Mouse (Mus musculus): Measurements from ENCODE around the gene Arsg. TPM values are rescaled to one million over a fixed set of nuclear protein-coding genes. Genes with fewer than 3 reads are reported as not detected.

Arsg gene
- total and polyA plus RNA-seq, 3 experiments: 0.79 to 3.3 (median 1.4) TPM

DNA sequence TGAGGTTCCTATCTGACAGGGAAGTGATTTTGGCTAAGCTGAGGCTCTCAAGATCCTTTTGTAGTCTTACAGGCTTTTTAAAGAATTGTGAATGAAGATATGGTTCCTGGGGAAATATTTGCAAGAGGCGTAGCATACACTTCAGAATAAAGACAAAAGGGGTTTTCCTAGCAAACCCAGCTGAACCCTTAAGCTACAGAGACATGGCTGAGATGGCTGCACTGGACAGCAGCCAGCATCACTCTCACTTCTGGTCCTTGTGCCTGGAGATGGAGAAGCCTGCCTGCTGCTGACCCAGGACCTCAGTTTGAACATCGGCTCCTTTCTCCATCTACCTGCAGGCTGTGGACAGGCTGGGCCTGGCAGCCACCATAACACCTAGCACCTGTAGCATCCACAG, 101.4 kb downstream of the Arsg start:
- Histone ChIP-seq H3K36me3 (replicated peaks in 1 of 2; ENCODE audit: control insufficient read depth in 1 of 2, insufficient read depth in 1 of 2, low read length in 1 of 2) (no peaks in the 10 kb centered on the region), H3K27ac (ENCODE audit: insufficient read depth, low read depth) (peak overlapping the region; percentile 36; the same call in 1 of the 2 replicates), H3K4me1 (ENCODE audit: control insufficient read depth in 1 of 2, insufficient read depth in 2 of 2) (peaks cover 15 to 38% of the 10 kb centered on the region in 2 experiments; a peak in 3 of 4 replicates), H3K9ac (ENCODE audit: insufficient read depth, low read depth) (0 out of 2 replicates have a peak overlapping the region, but pooled peaks have one; percentile 4), H3K4me3 (replicated peaks in 1 of 3; ENCODE audit: low read depth in 2 of 3, low read length in 2 of 3, poor library complexity in 1 of 3) (no peak overlapping the region), H3K9me3 (replicated peaks; ENCODE audit: low read length) (no peaks in the 10 kb centered on the region), H3K79me2 (replicated peaks; ENCODE audit: control insufficient read depth, extremely low read depth, insufficient read depth, poor library complexity, severe bottlenecking) (no peaks in the 10 kb centered on the region), H3K27me3 (replicated peaks) (no peaks in the 10 kb centered on the region), H3K4me2 (ENCODE audit: insufficient read depth, low read depth, poor library complexity, severe bottlenecking) (0 out of 2 replicates have a peak overlapping the region, but pooled peaks have one; percentile 8)
- dilution Hi-C loops (cut with MboI; ENCODE audit: extremely low pct_ligation_motif_present, extremely low pct_unique_long_range_greater_than_20kb, low sequenced_read_pairs) (no loop called here), in situ Hi-C loops (cut with MboI; ENCODE audit: low pct_ligation_motif_present, low pct_unique_long_range_greater_than_20kb, low sequenced_read_pairs) (no loop called here)
- no peak for DNase-seq (ENCODE audit: extremely low read depth)
- no peak for TF ChIP-seq JUN (IDR thresholded peaks at IDR 0.05; ENCODE audit: insufficient read depth, low read depth, low read length)
- peak; percentile 67; the same call in 1 of the 2 replicates for TF ChIP-seq SIN3A (IDR thresholded peaks at IDR 0.05; ENCODE audit: low read length)
- TF ChIP-seq E2F4 (IDR thresholded peaks at IDR 0.05; ENCODE audit: insufficient replicate concordance, low read depth, low read length): no peak
- TF ChIP-seq ZNF384 (IDR thresholded peaks at IDR 0.05; ENCODE audit: low read depth, low read length): no peak
- no peak for TF ChIP-seq UBTF (IDR thresholded peaks at IDR 0.05; ENCODE audit: low read depth, low read length)
- TF ChIP-seq MAX (IDR thresholded peaks at IDR 0.05; ENCODE audit: low read length): 0 out of 2 replicates have a peak, but pooled peaks have one; percentile 13
- no peak for TF ChIP-seq JUND (conservative IDR thresholded peaks at IDR 0.05; ENCODE audit: low read depth, low read length)
- no peak for TF ChIP-seq MEF2A (IDR thresholded peaks at IDR 0.05; ENCODE audit: borderline replicate concordance, low read depth, low read length)
- no peak for TF ChIP-seq RAD21 (IDR thresholded peaks at IDR 0.05; ENCODE audit: low read depth, low read length)
- TF ChIP-seq ZMIZ1 (IDR thresholded peaks at IDR 0.05; ENCODE audit: low read depth, low read length): no peak
- no peak for TF ChIP-seq NELFE (IDR thresholded peaks at IDR 0.05; ENCODE audit: low read depth, low read length)
- TF ChIP-seq GABPA (IDR thresholded peaks at IDR 0.05; ENCODE audit: insufficient replicate concordance, low read depth, low read length): no peak
- TF ChIP-seq ELF1 (IDR thresholded peaks at IDR 0.05; ENCODE audit: low read depth, low read length): 0 out of 2 replicates have a peak, but pooled peaks have one; percentile 9
- no peak for TF ChIP-seq USF2 (conservative IDR thresholded peaks at IDR 0.05; ENCODE audit: low read depth, low read length)
- peak; percentile 56; the same call in 1 of the 2 replicates for TF ChIP-seq EP300 (IDR thresholded peaks at IDR 0.05; ENCODE audit: low read length)
- TF ChIP-seq IRF4 (IDR thresholded peaks at IDR 0.05; ENCODE audit: low read depth, low read length): peak; percentile 49
- TF ChIP-seq CHD2 (IDR thresholded peaks at IDR 0.05; ENCODE audit: low read length): peak; percentile 4; the same call in 1 of the 2 replicates
- 0 out of 2 replicates have a peak, but pooled peaks have one; percentile 50 for TF ChIP-seq CHD1 (IDR thresholded peaks at IDR 0.05; ENCODE audit: low read depth, low read length)
- no peak for TF ChIP-seq MAFK (IDR thresholded peaks at IDR 0.05; ENCODE audit: insufficient replicate concordance, low read length)
- peak; percentile 34; the same call in 1 of the 2 replicates for TF ChIP-seq BHLHE40 (IDR thresholded peaks at IDR 0.05; ENCODE audit: low read depth, low read length)
- no peak; the same call in 1 of the 2 replicates for TF ChIP-seq ETS1 (conservative IDR thresholded peaks at IDR 0.05; ENCODE audit: low read depth, low read length)
- no peak for TF ChIP-seq MYC (IDR thresholded peaks at IDR 0.05; ENCODE audit: low read depth, low read length)
- no peak for TF ChIP-seq PAX5 (IDR thresholded peaks at IDR 0.05; ENCODE audit: low read length)
- no peak for TF ChIP-seq ZKSCAN1 (IDR thresholded peaks at IDR 0.05; ENCODE audit: borderline replicate concordance, low read depth, low read length)
- no peak for TF ChIP-seq USF1 (IDR thresholded peaks at IDR 0.05; ENCODE audit: low read depth, low read length)
- no peak; the same call in 1 of the 2 replicates for TF ChIP-seq HCFC1 (IDR thresholded peaks at IDR 0.05; ENCODE audit: low read depth, low read length)
- TF ChIP-seq SMC3 (IDR thresholded peaks at IDR 0.05; ENCODE audit: low read depth, low read length): peak; percentile 2; the same call in 1 of the 2 replicates
- TF ChIP-seq MAZ (IDR thresholded peaks at IDR 0.05; ENCODE audit: low read depth, low read length): no peak
- no peak for TF ChIP-seq POLR2A (IDR thresholded peaks at IDR 0.05; ENCODE audit: low read depth, low read length)
- no peak for TF ChIP-seq KAT2A (IDR thresholded peaks at IDR 0.05; ENCODE audit: insufficient replicate concordance, low read length)
- TF ChIP-seq MXI1 (IDR thresholded peaks at IDR 0.05; ENCODE audit: low read depth, low read length): peak; percentile 44; the same call in 1 of the 2 replicates
- TF ChIP-seq POLR2AphosphoS2 (IDR thresholded peaks at IDR 0.05; ENCODE audit: low read depth, low read length): no peak
- no peak for TF ChIP-seq NRF1 (IDR thresholded peaks at IDR 0.05; ENCODE audit: low read depth, low read length)
- peak; percentile 39; the same call in 1 of the 2 replicates for TF ChIP-seq TCF12 (IDR thresholded peaks at IDR 0.05; ENCODE audit: low read depth, low read length)

Measured in CH12.LX (cell line).